Mouse (Mus musculus): ENCODE data around the gene Rps29.
A peak's percentile ranks its signal among the peaks of the same experiment; 100 is the strongest.

Gene Rps29

DNA sequence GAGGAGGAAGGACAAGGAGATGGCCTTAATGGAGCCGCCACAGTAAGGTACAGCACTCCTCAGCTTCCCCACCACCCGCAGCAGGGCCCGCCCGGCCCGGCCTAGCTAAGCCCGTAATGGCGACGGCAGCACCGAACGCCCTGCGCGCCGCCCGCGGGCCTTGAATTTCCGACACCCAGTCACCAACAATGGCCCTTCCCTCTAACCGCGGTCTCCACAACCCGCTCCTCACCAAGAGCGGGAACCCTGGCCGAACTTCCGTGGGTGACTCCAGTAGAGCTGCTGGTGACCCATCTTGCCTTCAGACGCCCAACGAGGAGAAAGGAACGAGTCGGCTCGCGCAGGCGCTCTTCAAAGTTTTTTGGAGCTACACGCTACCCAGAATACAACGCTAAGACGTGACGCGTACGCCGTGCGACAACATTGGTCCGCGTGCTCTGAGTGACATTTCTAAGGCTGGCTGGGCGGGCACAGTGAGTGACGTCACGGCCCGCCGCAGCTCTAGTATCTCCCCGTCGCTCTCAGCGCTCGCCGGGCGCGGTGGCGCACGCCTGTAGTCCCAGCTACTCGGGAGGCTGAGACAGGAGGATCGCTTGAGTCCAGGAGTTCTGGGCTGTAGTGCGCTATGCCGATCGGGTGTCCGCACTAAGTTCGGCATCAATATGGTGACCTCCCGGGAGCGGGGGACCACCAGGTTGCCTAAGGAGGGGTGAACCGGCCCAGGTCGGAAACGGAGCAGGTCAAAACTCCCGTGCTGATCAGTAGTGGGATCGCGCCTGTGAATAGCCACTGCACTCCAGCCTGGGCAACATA is at the start of gene Rps29:
Gene Rps29, minus strand, starts transcription at position 422 of the 813 bp plus-strand sequence.
- DNase-seq (ENCODE audit: inconsistent ontology term), result peak; percentile 98

DNA sequence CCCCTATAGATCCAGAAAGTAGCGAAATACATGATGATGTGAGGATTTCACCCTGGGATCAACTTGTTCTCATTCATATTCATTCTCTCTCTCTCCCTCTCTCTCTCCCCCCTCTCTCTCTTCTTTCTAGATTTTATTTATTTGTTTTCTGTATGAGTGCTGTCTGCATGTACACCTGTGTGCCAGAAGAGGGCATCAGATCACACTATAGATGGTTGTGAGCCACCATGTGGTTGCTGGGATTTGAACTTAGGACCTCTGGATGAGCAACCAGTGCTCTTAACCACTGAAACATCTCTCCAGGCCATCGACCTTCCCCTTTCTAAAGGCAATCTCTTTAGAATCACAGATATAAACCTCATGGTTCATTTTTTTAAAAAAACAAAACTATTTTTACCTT is 49.5 kb upstream of the Rps29 start:
- no peak for DNase-seq (ENCODE audit: inconsistent ontology term)

DNA sequence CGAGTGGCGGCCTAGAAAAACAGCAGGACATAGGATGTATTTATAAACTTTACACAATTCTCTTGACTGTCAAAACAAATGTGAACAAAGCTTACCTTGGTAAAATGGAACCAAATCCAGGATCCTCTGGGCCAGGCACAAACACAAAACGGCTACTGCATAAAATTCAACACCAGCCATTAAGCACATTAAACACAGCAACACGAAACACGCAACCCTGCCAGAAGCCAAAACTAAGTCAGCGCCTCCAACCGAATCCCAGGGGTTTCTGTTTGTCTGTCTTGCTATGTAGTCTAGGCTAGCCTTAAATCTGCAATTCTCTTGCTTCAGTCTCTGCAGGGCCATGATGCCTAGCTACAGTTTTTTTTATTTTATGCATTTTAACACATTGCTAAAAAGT is 48.9 kb upstream of the Rps29 start:
- no peak for DNase-seq (ENCODE audit: inconsistent ontology term)

DNA sequence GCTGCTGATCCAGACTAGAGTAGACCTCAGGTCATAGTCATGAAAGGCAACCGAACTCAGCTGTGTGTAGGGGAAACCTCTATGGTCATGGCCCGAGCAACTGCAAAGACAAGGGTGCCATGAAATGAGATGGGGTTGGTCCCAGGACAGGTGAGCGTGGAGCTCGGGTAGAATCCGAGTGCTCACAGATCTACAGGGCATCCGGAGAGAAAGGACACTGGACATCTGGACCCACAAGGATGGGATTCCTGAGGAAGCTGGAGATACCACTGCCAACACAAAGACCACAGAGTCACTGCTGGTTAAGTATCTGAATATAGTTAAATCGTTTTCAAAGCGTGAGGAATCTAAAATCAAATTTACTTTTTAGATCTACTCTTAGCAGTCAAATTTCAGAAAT is 48.4 kb upstream of the Rps29 start:
- no peak for DNase-seq (ENCODE audit: inconsistent ontology term)

DNA sequence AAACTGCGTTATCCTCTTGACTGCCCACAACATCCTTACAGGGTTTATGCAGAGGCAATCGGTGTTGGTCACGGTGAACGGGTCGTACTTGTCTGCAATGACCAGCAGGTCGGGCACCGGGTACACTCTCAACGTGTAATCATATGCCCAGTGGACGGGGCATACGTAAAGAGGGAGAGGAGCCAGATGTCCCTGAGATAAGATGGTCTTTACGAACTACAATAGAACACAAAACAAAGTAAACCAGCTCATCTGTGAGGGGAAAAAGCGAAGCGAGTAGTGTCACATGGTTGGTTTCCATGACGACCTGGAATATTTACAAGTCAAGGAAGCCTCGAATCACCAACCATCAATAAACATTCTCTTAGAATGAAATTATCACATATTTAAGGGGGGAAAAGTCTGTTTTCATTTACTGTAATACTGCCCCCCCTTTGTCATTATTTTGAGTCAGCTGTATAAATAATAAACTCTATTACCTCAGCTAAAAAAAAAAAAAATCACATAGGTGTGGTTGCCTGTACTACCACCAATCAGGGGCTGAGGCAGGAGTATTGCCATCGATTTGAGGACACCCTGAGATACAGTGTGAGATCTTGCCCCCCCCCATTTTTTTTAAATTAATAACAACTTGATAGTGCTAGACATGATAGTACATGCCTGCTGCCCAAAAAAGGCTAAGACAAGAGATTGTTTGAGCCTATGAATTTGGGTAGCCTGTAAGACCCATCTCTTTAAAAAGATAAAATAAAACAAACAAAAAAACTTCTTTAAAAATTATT is 45.3 kb upstream of the Rps29 start, which contains the start of gene Gm49384:
Gene Gm49384, minus strand, starts transcription at position 216 of the 782 bp plus-strand sequence.
- DNase-seq (ENCODE audit: inconsistent ontology term), result no peak

DNA sequence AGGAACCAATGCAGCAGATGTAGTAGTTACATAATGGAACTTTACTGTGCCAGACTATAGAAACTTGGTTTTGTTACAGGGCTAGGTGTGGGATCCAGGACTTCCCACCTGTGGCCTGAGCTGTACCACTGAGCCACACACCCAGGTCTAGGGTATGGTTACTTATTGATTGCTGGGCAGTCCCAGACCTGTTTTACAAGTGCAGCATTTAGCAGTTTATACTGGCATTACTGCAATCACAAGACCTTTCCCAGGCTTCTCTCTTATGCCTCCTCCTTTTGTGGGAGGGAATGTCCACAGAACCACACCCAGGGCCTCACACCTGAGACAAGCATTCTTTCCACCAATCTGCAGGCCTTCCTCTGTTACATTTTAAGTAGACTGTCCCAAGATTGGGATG is 40.0 kb upstream of the Rps29 start:
- DNase-seq (ENCODE audit: inconsistent ontology term), result no peak

DNA sequence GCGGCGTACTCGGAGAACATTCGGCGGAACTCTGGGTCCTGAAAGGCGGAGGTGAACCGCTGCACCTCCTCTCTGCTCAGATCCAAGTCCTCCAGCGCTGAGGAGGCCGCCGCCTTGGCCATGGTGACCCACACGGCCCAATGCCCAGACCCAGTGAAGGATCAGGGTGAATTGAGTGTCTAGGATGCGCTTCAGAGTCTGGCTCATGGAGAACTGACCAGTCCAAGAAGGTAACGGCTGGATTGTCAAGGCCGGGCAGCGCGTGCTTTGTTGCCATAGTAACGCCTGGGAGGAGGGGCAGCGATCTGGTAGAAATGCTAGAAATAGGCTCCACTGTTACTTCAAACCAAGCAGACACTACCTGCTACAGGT is 39.2 kb upstream of the Rps29 start, which contains the start of gene Dnaaf2:
Gene Dnaaf2, minus strand, starts transcription at position 266 of the 372 bp plus-strand sequence.
- peak; percentile 75 for DNase-seq (ENCODE audit: inconsistent ontology term)

DNA sequence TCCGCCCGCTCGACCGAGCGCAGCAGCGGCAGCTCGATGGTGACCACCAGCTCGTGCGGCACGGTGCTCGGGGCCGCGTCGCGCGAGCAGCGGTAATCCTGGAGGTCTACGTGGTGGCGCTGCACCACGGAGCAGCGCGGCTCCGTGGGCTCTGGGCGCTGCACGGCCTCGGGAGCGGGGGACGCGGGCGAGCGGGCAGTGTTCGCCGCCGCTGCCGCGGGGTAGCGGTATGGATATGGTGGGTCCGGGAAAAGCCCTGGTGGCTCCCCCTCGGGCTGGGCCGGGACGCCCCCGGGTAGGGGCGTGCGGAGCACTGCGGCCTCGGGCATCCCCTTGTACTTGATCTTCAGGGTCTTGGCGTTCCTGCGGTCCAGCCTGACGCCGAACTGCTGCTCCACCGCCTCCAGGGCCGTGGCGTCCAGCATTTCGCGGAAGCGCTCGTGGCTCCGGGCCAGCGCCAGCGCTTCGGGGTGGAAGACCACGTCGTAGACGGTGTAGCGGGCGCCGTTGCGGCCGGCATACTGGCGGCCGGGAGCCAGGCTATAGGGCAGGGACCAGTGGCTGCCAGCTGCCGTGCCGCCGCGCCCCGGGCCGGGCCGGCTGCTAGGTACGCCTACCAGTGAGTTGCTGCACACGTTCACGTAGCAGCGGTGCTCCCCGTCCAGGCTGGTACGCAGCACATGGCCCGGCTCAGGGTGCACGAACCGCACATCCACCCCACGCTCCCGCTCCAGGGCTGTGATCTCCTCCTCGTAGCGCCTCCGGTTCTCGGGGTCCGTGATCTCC is 38.6 kb upstream of the Rps29 start:
- DNase-seq (ENCODE audit: inconsistent ontology term), result peak; percentile 69

DNA sequence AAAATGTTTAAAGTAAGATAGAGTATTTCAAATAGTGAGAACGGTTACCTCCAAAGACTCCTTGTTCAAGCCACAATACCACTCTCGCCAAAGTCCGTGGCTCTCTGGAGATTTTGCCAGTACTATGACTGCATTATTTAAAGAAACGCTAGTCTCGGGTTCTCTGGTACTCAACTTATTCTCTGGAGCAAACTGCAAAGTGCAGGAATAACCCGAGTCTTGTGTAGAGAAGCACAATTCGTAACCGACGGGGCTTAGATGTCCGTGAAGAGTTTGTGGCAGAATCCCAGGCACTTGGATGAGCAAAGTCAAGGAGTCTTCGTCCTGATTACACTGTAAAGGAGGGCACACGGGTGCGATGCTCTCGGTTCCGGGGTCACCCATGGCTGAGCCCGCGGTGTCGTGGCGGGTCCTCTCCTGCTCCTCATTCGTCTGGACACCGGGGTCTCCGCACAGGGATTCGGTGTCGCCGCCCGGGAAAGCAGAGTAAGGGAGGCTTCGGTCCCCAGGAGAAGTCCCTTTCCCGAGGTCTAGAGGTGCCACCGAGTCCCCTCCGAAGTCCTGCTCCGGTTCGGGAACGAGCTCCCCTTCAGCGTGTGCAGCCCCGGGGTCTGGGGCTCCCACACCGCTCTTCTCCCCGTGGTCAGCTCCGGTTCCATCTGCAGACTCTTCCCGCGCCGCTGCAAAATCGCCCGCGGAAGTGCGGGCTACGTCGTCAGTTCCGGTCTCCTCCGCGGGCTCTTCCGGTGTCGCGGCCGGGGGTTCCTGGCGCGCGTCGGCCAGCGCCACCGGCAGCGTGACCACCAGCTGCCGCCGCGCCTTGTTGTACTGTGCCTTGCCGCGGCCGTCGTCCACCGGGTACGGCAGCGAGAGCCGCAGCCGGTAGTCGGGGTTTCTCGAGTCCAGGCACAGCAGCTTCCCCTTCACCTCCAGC is 37.7 kb upstream of the Rps29 start, which contains the start of gene Gm49383:
Gene Gm49383, minus strand, starts transcription at position 661 of the 934 bp plus-strand sequence.
- peak; percentile 84 for DNase-seq (ENCODE audit: inconsistent ontology term)

DNA sequence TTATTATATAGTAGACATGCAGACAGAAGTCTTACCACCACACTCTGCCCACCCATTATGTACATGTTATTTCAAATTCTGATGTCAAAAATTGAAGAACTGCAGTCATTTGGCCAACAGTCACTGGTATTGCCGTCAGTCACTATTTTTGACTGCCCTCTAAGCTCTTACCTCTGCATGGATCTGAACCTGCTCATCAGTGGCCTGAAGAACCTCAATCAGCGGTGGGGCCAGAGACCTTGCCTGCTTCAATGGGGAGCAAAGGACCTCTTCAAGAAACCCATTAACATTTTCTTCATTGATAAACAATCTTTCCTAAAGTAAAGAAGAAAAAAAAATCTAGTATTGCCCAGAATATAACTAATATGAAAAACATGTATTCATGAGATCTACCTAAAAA is 33.7 kb upstream of the Rps29 start:
- no peak for DNase-seq (ENCODE audit: inconsistent ontology term)

DNA sequence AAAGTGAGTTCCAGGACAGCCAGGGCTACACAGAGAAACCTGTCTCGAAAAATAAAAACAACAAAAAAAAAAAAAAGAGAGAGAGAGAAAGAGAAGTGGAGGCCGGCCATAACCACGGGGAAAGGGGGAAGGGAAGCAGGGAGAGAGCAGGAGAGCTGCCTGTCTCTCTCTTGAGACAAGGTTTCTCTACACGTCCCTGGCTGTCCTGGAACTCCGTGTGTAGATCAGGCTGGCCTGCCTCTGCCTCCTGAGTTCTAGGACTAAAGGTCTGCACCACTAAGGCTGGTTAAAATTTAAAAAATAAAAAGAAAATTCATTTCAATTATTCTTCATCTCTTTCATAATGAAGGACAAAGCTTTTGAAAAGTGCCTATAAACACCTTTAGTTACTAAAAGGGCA is 32.4 kb upstream of the Rps29 start:
- DNase-seq (ENCODE audit: inconsistent ontology term), result no peak

DNA sequence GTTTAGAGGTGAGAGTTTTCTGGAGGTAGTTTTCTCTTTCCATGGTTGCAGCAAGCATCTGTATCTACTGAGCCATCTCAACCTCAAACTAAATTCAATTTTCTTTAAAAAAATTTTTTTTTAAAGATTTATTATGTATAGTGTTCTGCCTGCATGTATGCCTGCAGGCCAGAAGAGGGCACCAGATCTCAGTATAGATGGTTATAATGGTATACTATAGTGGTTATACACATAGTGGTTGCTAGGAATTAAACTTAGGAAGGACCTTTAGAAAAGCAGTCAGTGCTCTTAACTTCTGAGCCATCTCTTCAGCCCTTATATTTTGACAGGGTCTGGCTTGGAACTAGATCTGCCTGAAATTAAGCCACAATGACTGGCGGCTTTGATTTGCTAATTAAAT is 31.5 kb upstream of the Rps29 start:
- DNase-seq (ENCODE audit: inconsistent ontology term), result no peak

DNA sequence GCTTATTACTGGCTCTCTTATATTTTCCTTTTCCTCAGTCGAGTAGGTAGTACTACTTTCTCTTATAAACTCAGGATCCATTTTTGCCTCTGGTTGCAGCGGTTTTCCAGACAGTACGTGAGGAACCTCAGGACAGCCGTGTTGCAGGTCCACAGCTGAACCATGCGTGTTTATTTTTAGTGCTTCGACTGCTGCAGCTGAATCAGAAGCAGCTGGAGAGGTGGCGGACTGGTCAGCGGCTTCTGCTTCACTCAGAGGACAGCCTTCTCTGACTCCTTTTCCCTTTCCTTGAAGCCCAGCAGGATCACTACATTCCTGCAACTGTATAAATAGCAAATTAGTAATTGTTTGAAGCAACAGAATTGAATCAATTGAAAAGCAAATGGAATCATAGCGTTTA is 31.1 kb upstream of the Rps29 start:
- DNase-seq (ENCODE audit: inconsistent ontology term), result no peak

DNA sequence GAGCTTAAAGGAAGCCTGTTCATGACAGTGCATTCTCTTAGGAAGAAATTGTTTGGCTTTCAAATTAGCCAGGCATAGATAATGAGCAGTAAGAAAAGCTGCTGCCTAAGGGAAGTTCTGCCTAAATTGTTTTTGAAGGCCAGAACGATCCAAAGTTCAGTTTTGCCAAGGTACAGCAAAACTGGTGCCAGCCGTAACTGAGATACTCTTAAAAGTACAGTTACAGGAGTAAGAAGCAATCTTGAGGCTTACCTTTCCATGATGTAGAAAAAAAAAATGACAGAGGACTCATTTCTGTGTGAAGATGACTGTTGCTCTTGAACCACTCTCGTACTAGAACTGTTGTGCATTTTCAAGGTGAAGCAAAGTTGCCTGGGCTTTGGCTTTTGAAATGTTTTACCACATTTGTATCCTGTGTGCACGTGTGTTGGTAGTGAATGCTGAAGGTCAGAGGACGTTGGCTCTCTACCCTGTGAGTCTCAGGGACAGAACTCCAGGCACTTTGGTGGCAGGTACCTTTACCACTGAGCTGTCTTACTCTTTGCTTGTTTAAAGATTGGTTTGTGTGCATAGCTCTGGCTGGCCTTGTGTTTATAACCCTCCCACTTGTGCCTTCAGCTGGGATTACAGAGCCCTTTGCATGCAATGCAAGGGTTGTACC is 28.0 kb upstream of the Rps29 start:
- no peak for DNase-seq (ENCODE audit: inconsistent ontology term)

DNA sequence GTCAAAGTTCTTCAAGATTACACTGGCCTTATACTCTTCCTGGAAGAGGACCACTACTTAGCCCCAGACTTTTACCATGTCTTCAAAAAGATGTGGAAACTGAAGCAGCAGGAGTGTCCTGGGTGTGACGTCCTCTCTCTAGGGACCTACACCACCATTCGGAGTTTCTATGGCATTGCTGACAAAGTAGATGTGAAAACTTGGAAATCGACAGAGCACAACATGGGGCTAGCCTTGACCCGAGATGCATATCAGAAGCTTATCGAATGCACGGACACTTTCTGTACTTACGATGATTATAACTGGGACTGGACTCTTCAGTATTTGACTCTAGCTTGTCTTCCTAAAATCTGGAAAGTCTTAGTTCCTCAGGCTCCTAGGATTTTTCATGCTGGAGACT is 26.4 kb upstream of the Rps29 start:
- DNase-seq (ENCODE audit: inconsistent ontology term), result no peak

DNA sequence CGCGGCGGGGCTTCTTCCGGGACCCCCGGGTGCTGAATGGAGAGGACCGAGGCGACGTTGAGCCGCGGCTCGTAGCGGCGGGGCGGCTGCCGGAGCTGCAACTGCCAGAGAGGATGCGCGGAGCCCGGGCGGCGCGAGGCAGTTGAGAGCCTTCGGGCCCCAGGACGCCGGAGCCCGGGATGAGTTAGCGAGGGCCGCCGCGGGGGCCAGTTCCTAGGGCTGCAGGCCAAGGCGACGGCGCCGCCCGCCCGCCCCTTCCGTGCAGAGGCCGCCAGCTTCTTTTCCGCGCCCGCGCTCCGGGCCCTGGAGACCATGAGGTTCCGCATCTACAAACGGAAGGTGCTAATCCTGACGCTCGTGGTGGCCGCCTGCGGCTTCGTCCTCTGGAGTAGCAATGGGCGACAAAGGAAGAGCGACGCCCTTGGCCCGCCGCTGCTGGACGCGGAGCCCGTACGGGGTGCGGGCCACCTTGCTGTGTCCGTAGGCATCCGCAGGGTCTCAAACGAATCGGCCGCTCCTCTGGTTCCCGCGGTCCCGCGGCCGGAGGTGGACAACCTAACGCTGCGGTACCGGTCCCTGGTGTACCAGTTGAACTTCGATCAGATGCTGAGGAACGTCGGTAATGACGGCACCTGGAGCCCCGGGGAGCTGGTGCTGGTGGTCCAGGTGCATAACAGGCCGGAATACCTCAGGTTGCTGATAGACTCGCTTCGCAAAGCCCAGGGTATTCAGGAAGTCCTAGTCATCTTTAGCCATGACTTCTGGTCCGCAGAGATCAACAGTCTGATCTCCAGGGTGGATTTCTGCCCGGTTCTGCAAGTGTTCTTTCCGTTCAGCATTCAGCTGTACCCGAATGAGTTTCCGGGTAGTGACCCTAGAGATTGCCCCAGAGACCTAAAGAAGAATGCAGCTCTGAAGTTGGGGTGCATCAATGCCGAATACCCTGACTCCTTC is 25.6 kb upstream of the Rps29 start:
- DNase-seq (ENCODE audit: inconsistent ontology term), result peak; percentile 67

DNA sequence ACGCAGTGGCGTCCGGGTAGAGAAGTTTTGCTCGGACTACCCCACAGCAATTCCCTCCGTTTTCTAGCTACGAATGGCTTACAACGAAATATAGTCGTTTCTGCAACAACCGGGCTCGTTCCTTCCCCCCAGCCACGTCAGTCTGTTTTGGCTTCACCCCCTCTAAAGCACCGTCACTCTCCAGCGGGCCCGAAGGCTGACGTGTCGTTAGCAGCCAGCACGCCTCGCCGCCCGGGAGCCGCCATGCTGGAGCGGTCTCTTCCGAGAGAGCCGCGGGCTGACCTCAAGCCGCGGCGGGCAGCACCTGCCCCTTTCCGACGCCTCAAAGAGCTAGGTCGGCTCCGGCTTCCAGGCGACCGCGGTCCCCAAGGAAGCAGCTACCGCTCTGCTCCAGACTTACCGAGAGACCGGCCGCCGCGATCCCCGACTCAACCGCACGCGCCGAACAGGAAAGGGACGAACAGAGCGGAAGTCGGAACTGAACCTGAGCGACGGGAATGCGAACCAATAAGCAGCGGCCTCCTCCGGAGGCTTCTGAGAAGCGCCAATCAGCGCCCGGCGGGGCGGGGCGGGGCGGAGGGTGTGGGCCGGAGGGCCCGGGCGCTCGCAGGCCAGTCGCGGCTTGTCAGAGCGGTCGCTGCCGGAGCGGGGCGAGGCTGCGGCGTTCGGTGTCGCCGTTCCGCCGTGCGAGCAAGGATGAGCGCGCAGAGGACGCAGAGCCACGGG is 24.8 kb upstream of the Rps29 start, which contains the start of the genes Rpl36al and Mgat2:
Gene Rpl36al, minus strand, starts transcription at position 501 of the 726 bp plus-strand sequence.
Gene Mgat2, plus strand, starts transcription at position 575 of the 726 bp plus-strand sequence.
- DNase-seq (ENCODE audit: inconsistent ontology term), result peak; percentile 99

DNA sequence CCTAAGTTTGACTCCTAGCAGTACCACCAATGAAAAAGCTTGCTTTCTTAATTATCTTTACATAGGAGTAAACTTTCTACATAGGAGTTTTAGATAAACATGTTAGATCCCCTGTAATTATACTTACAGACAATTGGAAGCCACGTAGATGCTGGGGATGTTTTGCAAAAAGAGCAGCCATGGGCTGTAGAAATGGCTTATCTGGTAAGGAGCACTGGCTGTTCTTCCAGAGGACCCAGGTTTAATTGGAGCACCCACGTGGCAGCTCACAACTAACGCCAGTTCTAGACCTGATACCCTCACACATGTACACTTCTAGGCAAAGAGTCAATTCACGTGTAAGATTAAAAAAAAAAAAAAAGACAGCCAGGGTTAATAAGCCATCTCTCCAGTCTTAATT is 22.8 kb upstream of the Rps29 start:
- no peak for DNase-seq (ENCODE audit: inconsistent ontology term)
